Mouse (Mus musculus) kidney, postnatal 10 days (tissue): Measurements from ENCODE around the gene Rasgrf1.

Experiments used
- DNase-seq: peaks from one replicate; pipeline ENCODE4 v3.0.0; 2021; ENCODE audit warnings: mixed read lengths

The Rasgrf1 gene

GRCm38 (mm10) chr9:89972321-89972720 lies 62.6 kb downstream of the Rasgrf1 start:
- DNase-seq = no peak

- peak; percentile 17 for DNase-seq
Measured at GRCm38 (mm10) chr9:89973856-89974255, 64.1 kb downstream of the Rasgrf1 start.

- peak; percentile 12 for DNase-seq
Measured at GRCm38 (mm10) chr9:89974463-89974931, 64.8 kb downstream of the Rasgrf1 start.

- peak; percentile 20 for DNase-seq
Measured at GRCm38 (mm10) chr9:89976366-89976940, 66.7 kb downstream of the Rasgrf1 start.

- DNase-seq = no peak
Measured at GRCm38 (mm10) chr9:89979248-89979647, 69.5 kb downstream of the Rasgrf1 start.

- no peak for DNase-seq
Measured at GRCm38 (mm10) chr9:89982256-89982655, 72.5 kb downstream of the Rasgrf1 start.

GRCm38 (mm10) chr9:89988053-89988452 lies 78.3 kb downstream of the Rasgrf1 start:
- no peak for DNase-seq

- no peak for DNase-seq
Measured at GRCm38 (mm10) chr9:89988811-89989528, 79.3 kb downstream of the Rasgrf1 start.

- no peak for DNase-seq
Measured at GRCm38 (mm10) chr9:90006432-90006831, 96.7 kb downstream of the Rasgrf1 start.

- no peak for DNase-seq
Measured at GRCm38 (mm10) chr9:90007094-90007493, 97.4 kb downstream of the Rasgrf1 start.

GRCm38 (mm10) chr9:90008138-90008537 lies 98.4 kb downstream of the Rasgrf1 start:
- DNase-seq = peak; percentile 34

- DNase-seq = peak; percentile 46
Measured at GRCm38 (mm10) chr9:90011849-90012248, 102.1 kb downstream of the Rasgrf1 start.

- DNase-seq = no peak
Measured at GRCm38 (mm10) chr9:90014649-90015048, 104.9 kb downstream of the Rasgrf1 start.

- DNase-seq = no peak
Measured at GRCm38 (mm10) chr9:90016204-90016603, 106.5 kb downstream of the Rasgrf1 start.

GRCm38 (mm10) chr9:90020866-90021265 lies 111.2 kb downstream of the Rasgrf1 start:
- no peak for DNase-seq

- no peak for DNase-seq
Measured at GRCm38 (mm10) chr9:90021442-90021841, 111.7 kb downstream of the Rasgrf1 start.

GRCm38 (mm10) chr9:90027709-90028108 lies 118.0 kb downstream of the Rasgrf1 start:
- no peak for DNase-seq

GRCm38 (mm10) chr9:90033922-90034321 lies 124.2 kb downstream of the Rasgrf1 start:
- no peak for DNase-seq

- DNase-seq = no peak
Measured at GRCm38 (mm10) chr9:90035168-90035567, 125.5 kb downstream of the Rasgrf1 start.

GRCm38 (mm10) chr9:90035794-90036193 lies 126.1 kb downstream of the Rasgrf1 start:
- no peak for DNase-seq

GRCm38 (mm10) chr9:90036313-90036712 lies 126.6 kb downstream of the Rasgrf1 start:
- DNase-seq = no peak

- no peak for DNase-seq
Measured at GRCm38 (mm10) chr9:90038535-90038934, 128.8 kb downstream of the Rasgrf1 start.

- DNase-seq = no peak
Measured at GRCm38 (mm10) chr9:90040916-90041315, 131.2 kb downstream of the Rasgrf1 start.

GRCm38 (mm10) chr9:90041556-90041955 lies 131.8 kb downstream of the Rasgrf1 start:
- no peak for DNase-seq
